Mouse (Mus musculus) v-Abl transformed pro-B cells (cell line): ENCODE results near the gene G0s2.

Experiments
- in situ Hi-C, 2 experiments: fragments of 400-800 bp; cut with MboI; formaldehyde crosslinking; loops; one replicate each; pipeline ENCODE4 v1.15.1; 2025; ENCODE audit not compliant: unreplicated experiment in 2 of 2

Gene G0s2

GRCm38 (mm10) chr1:193255488-193256288 lies 17.3 kb downstream of the G0s2 start:
- in situ Hi-C loops: loop anchor here in 1 of 2 experiments (5.0 to 10.0 kb wide), 2 partner anchors 69 to 122 kb away; no protein-coding TSS in a partner anchor

GRCm38 (mm10) chr1:193255032-193255431 lies 18.0 kb downstream of the G0s2 start:
- in situ Hi-C loops: loop anchor here in 1 of 2 experiments (5.0 to 10.0 kb wide), 2 partner anchors 70 to 122 kb away; no protein-coding TSS in a partner anchor

GRCm38 (mm10) chr1:193253895-193254294 lies 19.1 kb downstream of the G0s2 start:
- in situ Hi-C loops: loop anchor here (5.0 to 10.0 kb wide), 5 partner anchors 42 to 123 kb away; partner anchors contain the start of gene Lamb3 (in 1 of the 2)

GRCm38 (mm10) chr1:193252616-193253015 lies 20.4 kb downstream of the G0s2 start:
- in situ Hi-C loops: loop anchor here (5.0 to 10.0 kb wide), 5 partner anchors 40 to 125 kb away; partner anchors contain the start of gene Lamb3 (in 1 of the 2)

- in situ Hi-C loops: loop anchor here (5.0 to 10.0 kb wide), 5 partner anchors 39 to 126 kb away; partner anchors contain the start of gene Lamb3 (in 1 of the 2)
Observed at GRCm38 (mm10) chr1:193251386-193251785, 21.6 kb downstream of the G0s2 start.

- in situ Hi-C loops: loop anchor here (5.0 to 10.0 kb wide), 5 partner anchors 38 to 127 kb away; partner anchors contain the start of gene Lamb3 (in 1 of the 2)
Observed at GRCm38 (mm10) chr1:193250026-193250425, 23.0 kb downstream of the G0s2 start.

- in situ Hi-C loops: no loop called here
Observed at GRCm38 (mm10) chr1:193244235-193244634, 28.8 kb downstream of the G0s2 start.

- in situ Hi-C loops: no loop called here
Observed at GRCm38 (mm10) chr1:193243571-193244193, 29.3 kb downstream of the G0s2 start.

GRCm38 (mm10) chr1:193242863-193243262 lies 30.2 kb downstream of the G0s2 start:
- in situ Hi-C loops: no loop called here

GRCm38 (mm10) chr1:193242238-193242637 lies 30.8 kb downstream of the G0s2 start:
- in situ Hi-C loops: no loop called here

GRCm38 (mm10) chr1:193241436-193241835 lies 31.6 kb downstream of the G0s2 start:
- in situ Hi-C loops: no loop called here

- in situ Hi-C loops: no loop called here
Observed at GRCm38 (mm10) chr1:193238426-193238825, 34.6 kb downstream of the G0s2 start.

GRCm38 (mm10) chr1:193234930-193235329 lies 38.1 kb downstream of the G0s2 start:
- in situ Hi-C loops: no loop called here

GRCm38 (mm10) chr1:193234130-193234645 lies 38.8 kb downstream of the G0s2 start:
- in situ Hi-C loops: no loop called here

- in situ Hi-C loops: no loop called here
Observed at GRCm38 (mm10) chr1:193232732-193233131, 40.3 kb downstream of the G0s2 start.

- in situ Hi-C loops: no loop called here
Observed at GRCm38 (mm10) chr1:193230935-193231334, 42.1 kb downstream of the G0s2 start.

GRCm38 (mm10) chr1:193230531-193230930 lies 42.5 kb downstream of the G0s2 start:
- in situ Hi-C loops: no loop called here

- in situ Hi-C loops: no loop called here
Observed at GRCm38 (mm10) chr1:193229570-193229969, 43.4 kb downstream of the G0s2 start.

- in situ Hi-C loops: no loop called here
Observed at GRCm38 (mm10) chr1:193227537-193227936, 45.5 kb downstream of the G0s2 start.

GRCm38 (mm10) chr1:193226724-193227522 lies 46.1 kb downstream of the G0s2 start:
- in situ Hi-C loops: no loop called here
